Comparison of ENCODE assay signal across 8 mouse cellular contexts in the genomic region with DNA sequence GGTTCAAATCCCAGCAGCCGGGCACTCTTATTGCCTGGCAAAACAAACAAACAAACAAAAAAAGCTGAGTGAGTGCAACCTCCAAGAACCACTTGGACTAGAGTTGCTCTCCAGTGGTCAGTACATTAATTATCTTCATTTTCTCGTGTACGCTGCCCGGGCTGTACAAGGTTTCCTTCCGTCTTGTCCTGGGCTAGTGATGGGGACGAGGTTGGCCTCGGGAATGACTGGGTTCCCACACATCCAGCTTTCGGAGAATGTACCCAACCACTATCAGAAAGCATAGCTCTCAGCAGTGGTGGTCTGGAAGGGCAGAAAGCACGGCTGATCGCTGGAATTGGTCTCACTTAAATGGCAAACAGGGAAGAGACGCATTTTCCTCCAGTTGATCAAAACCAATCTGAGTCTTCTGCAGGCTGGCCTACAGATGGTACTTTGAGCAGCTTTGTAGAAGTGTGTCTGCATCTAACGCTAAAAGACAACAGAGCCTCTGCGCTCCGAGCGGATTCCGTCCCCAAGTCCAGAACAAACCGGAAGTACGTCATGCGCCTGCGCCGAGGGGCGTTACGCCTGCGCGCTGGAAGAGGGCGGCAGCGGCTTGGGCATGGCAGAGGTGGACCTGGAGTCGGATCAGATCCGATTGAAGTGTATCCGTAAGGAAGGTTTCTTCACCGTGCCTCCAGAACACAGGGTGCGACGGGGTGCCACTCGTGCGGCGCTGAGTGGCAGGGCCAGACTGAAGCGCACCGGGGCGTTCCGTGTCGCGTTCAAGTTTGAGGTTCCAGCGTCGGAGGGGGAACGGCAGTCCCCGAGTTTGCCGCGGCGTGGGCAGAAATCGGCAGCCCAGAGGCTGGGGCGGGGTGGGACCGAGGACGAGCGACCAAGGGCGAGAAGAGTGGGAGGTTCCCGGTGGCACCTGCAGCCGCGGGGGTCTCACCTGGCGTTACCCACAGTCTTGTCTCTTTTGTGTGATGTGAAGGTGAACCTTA. TPM values are rescaled to one million over a fixed set of nuclear protein-coding genes. Genes with fewer than 3 reads are reported as not detected.
DNase-seq lines count a peak whose midpoint lies in the region; ATAC-seq lines count a peak whose summit lies in the region.

Gene Cdk10, plus strand, starts transcription at position 565 of the 989 bp plus-strand sequence.

- peak within 1 kb of the TSS; percentile 94 for H3K9ac ChIP-seq in heart, embryonic 14.5 days (ENCODE audit: low read length)
- H3K9ac ChIP-seq in liver, embryonic 13.5 days: peak within 1 kb of the TSS; percentile 79
- peak within 1 kb of the TSS; percentile 90 for H3K9ac ChIP-seq in stomach, embryonic 16.5 days (ENCODE audit: low read length)

- 2% methylated on average over 59 of the region's 59 CpGs for WGBS in heart, embryonic 14.5 days
- 2% methylated on average over 59 of the region's 59 CpGs for WGBS in liver, embryonic 13.5 days (ENCODE audit: insufficient replicate concordance)
- 1% methylated on average over 59 of the region's 59 CpGs for WGBS in stomach, embryonic 16.5 days

- DNase-seq in CD4-positive, CD25-positive, alpha-beta regulatory T cell, adult 2 months (ENCODE audit: low read depth, low spot score): peak; percentile 93
- peak; percentile 72 for DNase-seq in fibroblast of lung, adult 2 months (ENCODE audit: low read depth)
- peak; percentile 95 for DNase-seq in kidney, postnatal 14 days
- DNase-seq in liver, embryonic 13.5 days: peak; percentile 89
- DNase-seq in neural tube, embryonic 10.5 days (ENCODE audit: extremely low spot score, low spot score): peak; percentile 94

- H3K4me2 ChIP-seq in heart, embryonic 14.5 days (ENCODE audit: low read length): peak within 1 kb of the TSS; percentile 97
- peak within 1 kb of the TSS; percentile 87 for H3K4me2 ChIP-seq in liver, embryonic 13.5 days
- H3K4me2 ChIP-seq in stomach, embryonic 16.5 days (ENCODE audit: low read depth, low read length): peak within 1 kb of the TSS; percentile 92

- no peaks in the 10 kb centered on the region for H3K9me3 ChIP-seq in heart, embryonic 14.5 days (ENCODE audit: control insufficient read depth, low read length)
- H3K9me3 ChIP-seq in liver, embryonic 13.5 days (replicated peaks): no peaks in the 10 kb centered on the region
- no peaks in the 10 kb centered on the region for H3K9me3 ChIP-seq in stomach, embryonic 16.5 days (replicated peaks; ENCODE audit: control insufficient read depth, low read length)

- peak within 1 kb of the TSS; percentile 78 for H3K4me3 ChIP-seq in brown adipose tissue, adult 24 weeks (ENCODE audit: insufficient read depth, low read depth, low read length)
- peak within 1 kb of the TSS; percentile 82 to 86 for H3K4me3 ChIP-seq in heart, embryonic 14.5 days (ENCODE audit: control insufficient read depth in 1 of 2, insufficient read depth in 1 of 2, low read depth in 1 of 2, low read length in 2 of 2)
- peak within 1 kb of the TSS; percentile 71 for H3K4me3 ChIP-seq in liver, embryonic 13.5 days (replicated peaks)
- H3K4me3 ChIP-seq in stomach, embryonic 16.5 days (replicated peaks; ENCODE audit: low read length): peak within 1 kb of the TSS; percentile 82

- peak; percentile 79 for ATAC-seq in heart, embryonic 14.5 days (ENCODE audit: insufficient number of reproducible peaks, insufficient read depth, low FRiP score, low read depth)
- peak; percentile 88 for ATAC-seq in liver, embryonic 13.5 days (ENCODE audit: low read depth)
- peak; percentile 90 for ATAC-seq in stomach, embryonic 16.5 days (ENCODE audit: insufficient read depth, low FRiP score)

- H3K4me1 ChIP-seq in brown adipose tissue, adult 24 weeks (ENCODE audit: control insufficient read depth, insufficient read depth, insufficient read length, low read length): peaks cover 3% of the 10 kb centered on the region; the same call in 1 of the 2 replicates
- H3K4me1 ChIP-seq in heart, embryonic 14.5 days (ENCODE audit: control insufficient read depth in 2 of 2, insufficient read depth in 2 of 2, low read length in 2 of 2): peaks cover 2 to 14% of the 10 kb centered on the region in 2 experiments; a peak in 3 of 4 replicates
- peaks cover 19% of the 10 kb centered on the region for H3K4me1 ChIP-seq in liver, embryonic 13.5 days (replicated peaks)
- peaks cover 12% of the 10 kb centered on the region for H3K4me1 ChIP-seq in stomach, embryonic 16.5 days (ENCODE audit: control insufficient read depth, insufficient read depth, low read length)

- H3K27ac ChIP-seq in brown adipose tissue, adult 24 weeks (replicated peaks; ENCODE audit: low read depth, low read length): peak within 1 kb of the TSS; percentile 89
- peak within 1 kb of the TSS; percentile 84 to 90 for H3K27ac ChIP-seq in heart, embryonic 14.5 days (replicated peaks in 1 of 2; ENCODE audit: control insufficient read depth in 1 of 2, insufficient read depth in 1 of 2, low read depth in 2 of 2, low read length in 2 of 2)
- peak within 1 kb of the TSS; percentile 79 for H3K27ac ChIP-seq in liver, embryonic 13.5 days
- H3K27ac ChIP-seq in stomach, embryonic 16.5 days (ENCODE audit: low read length): peak within 1 kb of the TSS; percentile 88

- H3K36me3 ChIP-seq in heart, embryonic 14.5 days (ENCODE audit: control insufficient read depth, insufficient read depth, low read length): peaks cover 28% of the 10 kb centered on the region
- peaks cover 26% of the 10 kb centered on the region; the same call in 1 of the 2 replicates for H3K36me3 ChIP-seq in liver, embryonic 13.5 days
- no peaks in the 10 kb centered on the region for H3K36me3 ChIP-seq in stomach, embryonic 16.5 days (ENCODE audit: control insufficient read depth, insufficient read depth, low read length)

- H3K27me3 ChIP-seq in heart, embryonic 14.5 days (ENCODE audit: control insufficient read depth, insufficient read depth, low read length): no peaks in the 10 kb centered on the region
- H3K27me3 ChIP-seq in liver, embryonic 13.5 days: no peaks in the 10 kb centered on the region
- no peaks in the 10 kb centered on the region for H3K27me3 ChIP-seq in stomach, embryonic 16.5 days (ENCODE audit: control insufficient read depth, insufficient read depth, low read length)

RNA-seq across cellular contexts. Expression of gene Cdk10, which starts in this region (rescaled TPM):
- 11.4 and 12.3 TPM in 2 replicates for polyA plus RNA-seq in brown adipose tissue, adult 24 weeks (2012; ENCODE audit: insufficient read depth, insufficient read length, missing spikeins)
- polyA plus RNA-seq in heart, embryonic 14.5 days (2014; fragmentation: Nextera tagmentation; extraction: Ambion mirVana): 17.1 and 20.7 TPM in 2 replicates
- 11.8 and 12.0 TPM in 2 replicates for polyA plus RNA-seq in liver, embryonic 13.5 days (2015; fragmentation: Nextera tagmentation; extraction: Ambion mirVana)
- 27.3 and 31.0 TPM in 2 replicates for polyA plus RNA-seq in stomach, embryonic 16.5 days (2015; fragmentation: Nextera tagmentation; extraction: Ambion mirVana)

Comparison
In these comparisons a context has a peak if more than half of its experiments do, and no peak if none do; other contexts are left out.
1. Peak in every context shown above with its lines: DNase-seq, ATAC-seq, H3K4me3 ChIP-seq and H3K27ac ChIP-seq.